Mouse (Mus musculus): ENCODE data around the gene Cep89. TPM values are rescaled to one million over a fixed set of nuclear protein-coding genes. Genes with fewer than 3 reads are reported as not detected.

Gene Cep89
- polyA plus RNA-seq, 1 experiment from 2014 or later, result 59.9 TPM

Other genes starting within 250 kb of the Cep89 start
- 0.47 and 0.70 TPM in 2 replicates for gene Slc7a10, start 210.7 kb upstream of the Cep89 start, polyA plus RNA-seq (2014; fragmentation: Nextera tagmentation; extraction: Ambion mirVana)
- gene Lrp3, start 181.5 kb upstream of the Cep89 start, polyA plus RNA-seq (2014; fragmentation: Nextera tagmentation; extraction: Ambion mirVana), result 7.6 and 9.7 TPM in 2 replicates
- gene Gpatch1, start 78.6 kb upstream of the Cep89 start, polyA plus RNA-seq (2014; fragmentation: Nextera tagmentation; extraction: Ambion mirVana), result 13.7 and 20.5 TPM in 2 replicates
- gene Rhpn2, start 62.9 kb upstream of the Cep89 start, polyA plus RNA-seq (2014; fragmentation: Nextera tagmentation; extraction: Ambion mirVana), result 10.2 and 15.7 TPM in 2 replicates
- 14.5 and 18.0 TPM in 2 replicates for gene Faap24, start 199 bp upstream of the Cep89 start, polyA plus RNA-seq (2014; fragmentation: Nextera tagmentation; extraction: Ambion mirVana)
- gene Slc7a9, start 51.8 kb downstream of the Cep89 start, polyA plus RNA-seq (2014; fragmentation: Nextera tagmentation; extraction: Ambion mirVana), result 4.1 and 4.6 TPM in 2 replicates
- gene Tdrd12, start 140.7 kb downstream of the Cep89 start, polyA plus RNA-seq (2014; fragmentation: Nextera tagmentation; extraction: Ambion mirVana), result 0.26 and 0.30 TPM in 2 replicates
- gene Nudt19, start 159.3 kb downstream of the Cep89 start, polyA plus RNA-seq (2014; fragmentation: Nextera tagmentation; extraction: Ambion mirVana), result 63.7 and 65.5 TPM in 2 replicates
- 0.17 and 0.28 TPM in 2 replicates for gene Rgs9bp, start 188.5 kb downstream of the Cep89 start, polyA plus RNA-seq (2014; fragmentation: Nextera tagmentation; extraction: Ambion mirVana)
- gene Ankrd27, start 189.2 kb downstream of the Cep89 start, polyA plus RNA-seq (2014; fragmentation: Nextera tagmentation; extraction: Ambion mirVana), result 15.0 and 37.4 TPM in 2 replicates